Mouse (Mus musculus): ENCODE measurements around the gene Ltbp1.

DNA sequence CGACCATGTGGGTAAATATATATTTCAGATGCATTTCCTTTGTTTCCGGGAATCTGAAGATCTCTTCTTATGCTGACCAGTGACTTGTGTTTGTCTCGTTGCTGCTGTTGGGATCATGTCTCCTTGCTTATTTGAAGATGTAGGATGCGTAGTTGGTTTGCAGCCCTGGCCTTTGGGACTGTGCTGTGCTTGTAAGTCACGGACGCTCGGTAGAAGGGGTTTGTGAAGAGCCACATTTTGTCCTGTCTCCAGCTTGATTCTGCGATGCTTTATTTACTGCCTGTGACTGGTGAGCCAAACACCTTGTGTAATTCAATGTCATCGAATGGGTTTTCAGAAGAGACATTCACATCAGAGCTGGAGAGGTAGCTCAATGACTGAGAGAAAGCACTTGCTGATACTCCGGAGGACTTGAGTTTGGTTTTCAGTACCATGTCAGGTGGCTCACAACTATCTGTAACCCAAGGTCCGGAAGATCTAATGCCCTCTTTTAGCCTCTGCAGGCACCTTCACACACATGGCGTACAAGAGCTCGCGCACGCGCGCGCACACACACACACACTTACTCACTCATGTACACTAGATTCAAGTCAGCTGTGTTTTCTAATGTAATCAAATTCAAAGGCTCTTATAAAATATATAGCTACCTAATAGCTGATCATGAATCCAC, 362.3 kb downstream of the Ltbp1 start:
- TF ChIP-seq CTCF (IDR thresholded peaks at IDR 0.05; ENCODE audit: extremely low read depth, insufficient read length, insufficient replicate concordance, low read depth, low read length), result no peak
- no peak for TF ChIP-seq POLR2A (IDR thresholded peaks at IDR 0.05; ENCODE audit: low read depth, low read length)
